Mouse (Mus musculus) bone marrow, adult 2 months (tissue): Measurements from ENCODE around the gene Rph3al.

ENCODE experiments used
- CTCF ChIP-seq: fragments of 200-500 bp; IDR thresholded peaks from 2 replicates; pipeline ENCODE4 v1.5.1; 2011; ENCODE audit warnings: low read length, control low read depth; ENCODE audit not compliant: control insufficient read depth, insufficient read depth
- POLR2A ChIP-seq: fragments of 200-500 bp; IDR thresholded peaks from 2 replicates; pipeline ENCODE4 v1.6.1; 2011; ENCODE audit warnings: low read depth, mild to moderate bottlenecking, control low read depth, low read length, borderline replicate concordance; ENCODE audit not compliant: control insufficient read depth

DNA sequence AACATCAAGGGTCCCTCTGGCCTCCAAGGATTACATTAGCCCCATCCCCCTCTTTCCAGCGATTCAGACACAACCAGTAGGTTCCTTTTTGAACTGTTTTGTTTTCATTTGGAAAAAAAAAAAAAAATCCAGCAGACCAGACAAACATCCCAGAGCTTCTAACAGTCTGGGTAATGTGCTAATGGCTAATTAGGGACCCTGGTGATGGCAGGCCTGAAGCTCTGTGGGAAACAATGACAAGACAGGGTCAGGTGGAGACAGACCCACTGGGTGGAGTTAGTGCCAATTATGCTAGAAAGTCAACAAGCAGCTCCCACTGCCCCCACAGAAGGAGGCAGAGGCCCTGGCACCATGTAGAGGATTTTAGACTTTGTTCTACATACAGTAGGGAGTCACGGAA, 44.3 kb downstream of the Rph3al start:
- no peak for TF ChIP-seq CTCF
- TF ChIP-seq POLR2A, result no peak
